Mouse (Mus musculus) heart, adult 11 months (tissue): ENCODE data around the gene Abca13.
"Not testable (repeated sequence)": the region's sequence is repeated elsewhere in the genome, so short reads cannot be mapped to it uniquely, and the experiment has no call there.

Experiments
- DNase-seq: peaks from one replicate; pipeline ENCODE4 v3.0.0; 2022

The Abca13 gene

GRCm38 (mm10) chr11:9191555-9192131 lies at the start of gene Abca13:
Gene Abca13, plus strand, starts transcription at chr11:9191942.
- no peak for DNase-seq

- DNase-seq: no peak
Observed at GRCm38 (mm10) chr11:9145113-9145512, 46.6 kb upstream of the Abca13 start.

- DNase-seq: peak; percentile 71
Observed at GRCm38 (mm10) chr11:9146115-9146514, 45.6 kb upstream of the Abca13 start.

DNA sequence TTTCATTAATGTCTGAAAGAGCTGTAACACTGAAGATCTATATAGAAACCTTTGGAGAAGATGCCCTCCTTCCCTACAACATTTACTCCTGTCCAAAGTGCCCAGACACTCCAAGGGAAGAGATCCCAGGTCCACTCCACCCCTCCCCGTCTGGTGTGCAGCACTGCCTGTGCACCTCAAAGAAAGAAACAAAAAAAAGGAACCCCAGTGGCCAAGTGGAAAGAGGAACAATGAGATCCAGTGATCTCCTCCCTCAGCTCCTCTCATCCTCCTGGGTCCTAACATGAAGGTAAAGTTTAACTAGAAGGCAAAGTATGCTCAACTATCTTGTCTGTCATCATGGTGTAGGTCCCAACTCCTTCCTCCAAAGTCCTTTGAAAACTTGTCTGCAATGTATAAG lies 45.1 kb upstream of the Abca13 start:
- DNase-seq: peak; percentile 36

GRCm38 (mm10) chr11:9148206-9148605 lies 43.5 kb upstream of the Abca13 start:
- peak; percentile 66 for DNase-seq

DNA sequence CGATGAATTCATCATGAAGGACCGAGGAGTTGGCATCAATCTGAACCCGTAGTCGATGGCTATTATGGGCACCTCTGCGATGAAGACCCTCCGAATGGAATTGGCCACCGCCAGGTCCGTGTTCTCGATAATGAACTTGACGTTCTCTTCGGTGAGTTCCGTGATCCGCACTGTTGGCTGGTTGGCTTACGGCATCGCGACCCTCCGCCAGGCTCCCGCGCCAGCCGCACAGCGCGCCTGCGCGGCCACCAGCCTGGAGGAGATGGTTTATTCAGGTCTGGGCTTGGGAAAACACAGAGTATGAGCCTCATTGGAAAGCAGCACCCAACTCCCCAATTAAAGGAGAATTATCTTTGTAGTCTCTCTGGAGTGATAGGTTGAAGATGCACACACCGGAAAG lies 41.3 kb upstream of the Abca13 start:
- DNase-seq: peak; percentile 22

- DNase-seq: no peak
Observed at GRCm38 (mm10) chr11:9159953-9160352, 31.8 kb upstream of the Abca13 start.

DNA sequence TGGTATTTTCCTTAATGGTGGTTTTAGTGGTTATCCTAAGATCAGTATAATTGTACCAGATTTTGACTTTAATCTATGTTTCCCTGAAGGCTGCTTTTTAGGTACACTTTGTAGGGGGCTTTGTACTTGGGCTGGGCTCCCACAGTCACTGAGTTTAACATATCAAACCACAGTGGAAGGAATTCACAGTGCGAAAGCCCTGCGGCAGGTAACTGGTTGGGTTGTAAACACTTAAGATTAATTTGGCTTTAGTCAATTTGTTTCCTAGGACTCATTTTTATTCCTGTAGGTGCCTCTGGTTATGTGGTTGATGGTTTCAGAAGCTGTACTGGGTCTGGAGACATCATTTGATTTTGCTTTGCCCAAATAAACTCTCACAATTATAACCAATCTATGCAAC lies 24.4 kb upstream of the Abca13 start:
- no peak for DNase-seq

DNA sequence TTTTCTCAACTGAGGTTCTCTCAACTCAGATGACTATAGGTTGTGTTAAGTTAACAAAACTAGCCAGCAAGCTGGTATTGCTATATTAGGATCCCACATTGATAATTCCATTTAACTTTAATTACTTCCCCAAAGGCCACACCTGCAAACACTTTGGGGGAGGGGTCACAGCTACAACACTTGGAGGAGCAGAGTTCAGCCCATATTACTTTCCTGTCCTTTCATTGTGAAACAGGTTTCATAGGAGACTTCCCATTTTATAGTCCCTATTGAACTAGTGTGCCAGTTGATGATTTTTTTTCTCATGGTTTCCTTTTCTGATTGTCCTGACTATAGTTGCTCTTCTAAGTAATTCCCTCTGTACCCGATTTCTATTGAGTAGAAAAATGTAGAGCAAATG lies 10.3 kb upstream of the Abca13 start:
- no peak for DNase-seq

GRCm38 (mm10) chr11:9189471-9189870 lies 2.3 kb upstream of the Abca13 start:
- not testable (repeated sequence) for DNase-seq

- DNase-seq: no peak
Observed at GRCm38 (mm10) chr11:9190772-9191554, 779 bp upstream of the Abca13 start.

DNA sequence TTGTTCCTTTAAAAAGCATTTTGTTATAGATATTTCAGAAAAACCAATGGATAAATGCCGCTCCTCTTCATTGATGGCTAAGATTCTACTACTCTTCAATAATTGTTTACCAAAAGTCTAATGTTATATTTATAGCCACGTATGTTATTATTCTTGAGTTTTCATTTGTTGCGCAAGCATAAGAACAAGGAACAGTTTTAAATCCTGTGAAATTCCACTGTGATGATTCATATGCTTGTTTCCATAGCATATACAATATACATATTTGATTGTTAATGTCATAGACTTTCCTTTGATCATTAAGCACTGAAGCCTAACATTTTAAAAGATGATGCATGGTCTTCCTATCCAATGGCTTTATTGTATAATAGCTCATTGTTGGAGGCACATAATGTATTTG lies 3.1 kb downstream of the Abca13 start:
- no peak for DNase-seq

GRCm38 (mm10) chr11:9199868-9200267 lies 8.1 kb downstream of the Abca13 start:
- peak; percentile 67 for DNase-seq

GRCm38 (mm10) chr11:9210707-9211106 lies 19.0 kb downstream of the Abca13 start:
- no peak for DNase-seq

GRCm38 (mm10) chr11:9213580-9213979 lies 21.8 kb downstream of the Abca13 start:
- DNase-seq: no peak

GRCm38 (mm10) chr11:9216252-9216651 lies 24.5 kb downstream of the Abca13 start:
- no peak for DNase-seq

- DNase-seq: no peak
Observed at GRCm38 (mm10) chr11:9220501-9220900, 28.8 kb downstream of the Abca13 start.

GRCm38 (mm10) chr11:9221646-9222045 lies 29.9 kb downstream of the Abca13 start:
- DNase-seq: no peak

GRCm38 (mm10) chr11:9226399-9226798 lies 34.7 kb downstream of the Abca13 start:
- DNase-seq: no peak

GRCm38 (mm10) chr11:9249627-9250026 lies 57.9 kb downstream of the Abca13 start:
- not testable (repeated sequence) for DNase-seq

DNA sequence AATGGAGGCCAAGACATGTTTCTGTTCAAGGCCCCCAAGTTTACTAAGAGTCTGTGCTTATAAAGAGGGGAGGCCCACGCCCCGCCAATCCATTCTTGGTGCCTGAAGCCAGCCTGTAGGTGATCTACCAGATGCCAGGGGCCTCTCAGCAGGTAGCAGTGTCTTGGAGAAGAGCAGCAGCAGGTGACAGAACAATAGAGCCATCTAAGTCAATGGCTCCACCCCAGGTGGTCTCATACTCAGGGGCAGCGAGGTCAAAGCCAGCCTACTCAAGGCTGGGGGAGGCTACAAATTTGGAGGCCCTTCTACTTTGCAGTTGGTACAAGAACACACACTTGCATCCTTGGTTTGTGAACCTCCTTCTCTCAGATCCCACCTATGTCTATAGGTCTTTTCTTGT lies 71.3 kb downstream of the Abca13 start:
- not testable (repeated sequence) for DNase-seq

GRCm38 (mm10) chr11:9269090-9269489 lies 77.3 kb downstream of the Abca13 start:
- no peak for DNase-seq

- DNase-seq: no peak
Observed at GRCm38 (mm10) chr11:9285204-9285603, 93.5 kb downstream of the Abca13 start.

GRCm38 (mm10) chr11:9285759-9286158 lies 94.0 kb downstream of the Abca13 start:
- no peak for DNase-seq

DNA sequence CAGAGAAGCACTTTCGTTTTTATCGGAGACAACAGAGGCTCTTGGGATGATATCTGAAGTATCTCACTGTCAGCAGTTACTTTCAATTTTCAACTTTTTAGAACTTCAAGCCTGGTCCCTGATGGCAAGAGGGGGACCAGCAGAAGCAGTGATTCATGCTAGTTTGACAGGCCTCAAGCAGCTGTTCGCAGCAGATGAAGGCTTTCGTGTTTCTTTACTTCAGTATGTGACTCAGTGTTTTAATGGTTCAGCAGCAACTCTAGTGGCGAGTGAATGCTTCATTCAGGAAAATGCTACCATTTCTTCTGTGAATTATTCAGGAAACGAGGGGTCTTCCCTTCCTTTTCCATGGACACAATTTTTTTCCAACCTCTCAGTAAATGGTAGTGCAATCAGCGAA lies 99.4 kb downstream of the Abca13 start:
- DNase-seq: peak; percentile 59
